Mouse (Mus musculus) testis, adult 2 months (tissue): Measurements from ENCODE around the gene Wipf3. TPM values are rescaled to one million over a fixed set of nuclear protein-coding genes. Genes with fewer than 3 reads are reported as not detected.

Experiments used
- H3K27ac ChIP-seq: fragments of 200-500 bp; 2 replicates; pipeline ENCODE4 v1.5.1; 2012; ENCODE audit warnings: low read depth, low read length; ENCODE audit not compliant: control insufficient read depth, insufficient read depth
- H3K27me3 ChIP-seq: fragments of 200-500 bp; 2 replicates; pipeline ENCODE4 v1.6.1; 2012; ENCODE audit warnings: mild to moderate bottlenecking, low read length, moderate library complexity; ENCODE audit not compliant: control insufficient read depth, insufficient read depth
- H3K36me3 ChIP-seq: fragments of 200-500 bp; 2 replicates; pipeline ENCODE4 v1.6.1; 2012; ENCODE audit warnings: mild to moderate bottlenecking, low read length; ENCODE audit not compliant: control insufficient read depth, insufficient read depth
- H3K4me1 ChIP-seq: fragments of 200-500 bp; 2 replicates; pipeline ENCODE4 v1.6.1; 2012; ENCODE audit warnings: low read length; ENCODE audit not compliant: control insufficient read depth, insufficient read depth
- H3K4me3 ChIP-seq: fragments of 200-500 bp; 2 replicates; pipeline ENCODE4 v1.5.1; 2012; ENCODE audit warnings: low read depth, mild to moderate bottlenecking, low read length, moderate library complexity, mixed read lengths; ENCODE audit not compliant: control insufficient read depth
- CTCF ChIP-seq: fragments of 200-500 bp; IDR thresholded peaks from 2 replicates; pipeline ENCODE4 v1.5.1; 2012; ENCODE audit warnings: low read depth, mild to moderate bottlenecking, inconsistent platforms, low read length, moderate library complexity; ENCODE audit not compliant: control insufficient read depth, insufficient read depth, insufficient replicate concordance
- POLR2A ChIP-seq: fragments of 200-500 bp; IDR thresholded peaks from 2 replicates; pipeline ENCODE4 v1.6.1; 2012; ENCODE audit warnings: low read depth, mild to moderate bottlenecking, inconsistent platforms, low read length, moderate library complexity; ENCODE audit not compliant: control insufficient read depth
- polyA plus RNA-seq: library from polyadenylated mRNA; depleted of rRNA; stranded (reverse); fragments of >200 nt; gene quantifications from 2 replicates; pipeline ENCODE4 v1.2.3, GENCODE M21; 2012

Gene Wipf3
- polyA plus RNA-seq, 1 experiment: 18.2 TPM

GRCm38 (mm10) chr6:54388690-54389275 lies 40.6 kb upstream of the Wipf3 start:
- H3K36me3 ChIP-seq: no peaks in the 10 kb centered on the region
- H3K27me3 ChIP-seq: no peaks in the 10 kb centered on the region
- no peaks in the 10 kb centered on the region for H3K4me1 ChIP-seq
- TF ChIP-seq CTCF: no peak
- TF ChIP-seq POLR2A: no peak
- H3K4me3 ChIP-seq: no peak overlapping the region
- H3K27ac ChIP-seq: no peak overlapping the region; the same call in 1 of the 2 replicates

DNA sequence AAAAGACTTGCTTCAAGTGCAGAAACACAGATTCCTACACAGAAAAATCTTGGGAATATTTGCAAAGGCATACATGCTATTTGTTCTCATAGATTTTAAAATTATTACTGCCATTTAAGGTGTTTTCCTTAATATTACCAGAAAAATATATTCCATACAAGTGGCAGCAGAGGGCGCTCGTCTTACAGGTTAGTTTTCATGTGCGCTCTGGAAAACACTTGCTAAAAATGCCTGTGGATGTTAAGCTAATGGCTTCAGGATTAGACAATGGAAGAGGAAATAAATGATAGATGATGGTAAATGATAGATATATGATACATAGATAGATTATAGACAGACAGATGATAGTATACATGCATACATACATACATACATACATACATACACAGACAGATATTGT lies 37.6 kb upstream of the Wipf3 start:
- H3K36me3 ChIP-seq: no peaks in the 10 kb centered on the region
- H3K4me1 ChIP-seq: no peaks in the 10 kb centered on the region
- no peak overlapping the region for H3K4me3 ChIP-seq
- H3K27me3 ChIP-seq: no peaks in the 10 kb centered on the region
- no peak overlapping the region for H3K27ac ChIP-seq
- no peak for TF ChIP-seq CTCF
- no peak for TF ChIP-seq POLR2A

DNA sequence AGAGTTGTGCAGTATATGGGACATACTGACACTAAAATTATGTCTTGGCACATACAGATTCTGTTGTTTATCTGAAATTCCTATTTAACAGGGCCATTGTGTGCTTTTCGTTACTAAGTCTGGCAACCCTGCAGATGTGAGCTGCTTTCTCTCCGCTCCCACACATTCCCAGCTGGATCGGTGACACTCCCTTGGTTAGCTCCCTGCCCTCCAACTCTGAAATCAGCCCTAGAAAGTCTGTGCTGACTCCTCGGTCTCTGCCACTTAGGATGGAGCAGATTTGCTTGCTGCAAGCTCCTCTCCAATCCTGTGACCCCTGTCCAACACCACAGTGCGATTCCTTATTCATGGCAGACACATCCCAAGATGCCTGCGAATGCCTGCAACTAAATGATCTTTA lies 35.5 kb upstream of the Wipf3 start:
- TF ChIP-seq CTCF: no peak
- TF ChIP-seq POLR2A: no peak
- no peaks in the 10 kb centered on the region for H3K4me1 ChIP-seq
- no peak overlapping the region for H3K27ac ChIP-seq
- H3K4me3 ChIP-seq: no peak overlapping the region
- H3K27me3 ChIP-seq: no peaks in the 10 kb centered on the region
- H3K36me3 ChIP-seq: no peaks in the 10 kb centered on the region

DNA sequence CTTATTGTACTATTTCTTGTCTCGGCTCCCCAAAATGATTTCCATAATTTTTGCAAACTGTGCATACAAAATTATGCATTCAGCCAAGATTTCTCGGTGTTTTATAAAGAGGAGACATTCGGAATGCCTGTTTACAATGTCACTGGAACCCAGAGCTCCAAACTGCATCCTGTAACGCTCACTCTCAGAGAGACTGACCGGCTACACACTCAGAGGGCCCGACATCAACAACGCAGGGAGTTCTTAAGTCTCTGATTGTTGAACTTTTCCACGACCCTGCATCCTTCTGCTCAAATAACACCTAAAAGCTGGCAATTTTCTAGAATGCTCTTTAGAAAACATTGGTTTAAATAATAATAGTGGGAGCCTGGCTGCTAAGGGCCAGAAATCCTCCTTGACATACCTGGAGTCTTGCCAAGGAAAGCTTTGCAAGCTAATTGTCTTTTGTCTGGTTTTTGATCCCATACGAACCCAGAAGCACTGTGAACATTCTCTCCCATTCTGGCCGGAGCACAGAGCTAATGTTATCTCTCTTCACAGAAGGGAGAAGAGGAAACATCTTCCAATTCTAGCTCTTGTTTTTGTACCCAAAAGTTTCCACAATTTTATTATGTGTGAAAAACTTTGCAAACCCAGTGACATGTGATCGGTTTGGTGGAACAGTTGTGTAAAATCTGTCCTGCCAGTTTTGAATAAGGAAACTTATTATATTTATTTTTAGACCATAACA lies 30.0 kb upstream of the Wipf3 start:
- no peak overlapping the region for H3K27ac ChIP-seq
- no peaks in the 10 kb centered on the region for H3K36me3 ChIP-seq
- H3K4me1 ChIP-seq: no peaks in the 10 kb centered on the region
- no peak overlapping the region for H3K4me3 ChIP-seq
- H3K27me3 ChIP-seq: no peaks in the 10 kb centered on the region
- TF ChIP-seq CTCF (no peak), POLR2A (no peak)

GRCm38 (mm10) chr6:54401503-54401902 lies 27.9 kb upstream of the Wipf3 start:
- H3K36me3 ChIP-seq: no peaks in the 10 kb centered on the region

DNA sequence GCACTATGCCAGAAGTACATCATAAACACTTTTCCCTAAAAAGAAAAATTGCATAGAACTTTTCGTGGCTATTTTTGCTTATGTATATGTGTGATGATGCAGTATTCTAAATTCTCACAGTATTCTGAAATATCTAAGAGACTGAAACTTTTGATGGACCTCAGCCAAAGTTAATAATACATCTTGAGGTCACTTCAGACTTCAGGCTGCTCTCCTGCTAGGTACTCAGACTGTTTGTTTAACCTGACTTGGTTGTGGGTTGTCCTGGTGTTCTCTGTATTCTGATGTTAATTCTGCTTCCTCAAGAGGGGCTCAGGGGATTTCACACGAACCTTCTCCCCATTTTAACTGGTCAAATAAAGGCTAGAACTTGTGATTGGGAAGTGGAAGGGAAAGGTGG lies 24.5 kb upstream of the Wipf3 start:
- no peak for TF ChIP-seq CTCF
- no peak for TF ChIP-seq POLR2A

More at GRCm38 (mm10) chr6:54401503-54401902, 27.9 kb upstream of the Wipf3 start:
- no peaks in the 10 kb centered on the region for H3K27me3 ChIP-seq
- no peak overlapping the region for H3K27ac ChIP-seq
- no peak overlapping the region for H3K4me3 ChIP-seq
- H3K4me1 ChIP-seq: no peaks in the 10 kb centered on the region
- no peak for TF ChIP-seq CTCF
- TF ChIP-seq POLR2A: no peak

DNA sequence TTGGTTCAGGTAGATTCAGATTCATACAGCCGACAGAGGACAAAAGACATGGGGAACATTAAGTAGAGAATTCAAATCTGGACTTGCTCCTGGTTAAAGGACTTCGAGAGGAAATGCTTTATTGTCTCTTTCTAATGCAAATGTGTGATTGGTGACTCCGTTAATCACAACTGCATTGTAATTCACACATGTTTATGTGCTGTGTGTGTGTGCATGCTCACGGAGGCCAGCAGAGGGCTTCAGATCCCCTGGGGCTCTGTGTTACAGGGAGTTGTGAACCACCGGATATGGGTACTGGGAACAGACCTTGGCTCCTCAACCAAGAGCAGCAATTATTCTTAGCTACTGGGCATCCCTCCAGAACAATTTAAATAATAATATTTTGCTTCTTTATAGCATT lies 23.3 kb upstream of the Wipf3 start:
- H3K4me1 ChIP-seq: peaks cover 7% of the 10 kb centered on the region
- no peaks in the 10 kb centered on the region for H3K27me3 ChIP-seq
- H3K4me3 ChIP-seq: no peak overlapping the region
- no peaks in the 10 kb centered on the region for H3K36me3 ChIP-seq
- H3K27ac ChIP-seq: no peak overlapping the region
- TF ChIP-seq CTCF (no peak), POLR2A (no peak)

More for the DNA sequence above, 24.5 kb upstream of the Wipf3 start:
- Histone ChIP-seq H3K27ac (no peak overlapping the region), H3K4me3 (no peak overlapping the region), H3K27me3 (no peaks in the 10 kb centered on the region), H3K36me3 (no peaks in the 10 kb centered on the region), H3K4me1 (peaks cover 7% of the 10 kb centered on the region)
